Mouse (Mus musculus): Measurements from ENCODE around the gene Armh3. TPM values are rescaled to one million over a fixed set of nuclear protein-coding genes. Genes with fewer than 3 reads are reported as not detected.

The Armh3 gene
- polyA plus RNA-seq, 1 experiment from 2014 or later: 19.3 TPM

- Histone ChIP-seq H3K9me3 (0 out of 2 replicates have a peak, but pooled peaks cover 5% of the 10 kb centered on the region), H3K4me3 (replicated peaks) (no peak overlapping the region), H3K4me1 (no peaks in the 10 kb centered on the region), H3K27me3 (no peaks in the 10 kb centered on the region), H3K36me3 (replicated peaks) (no peaks in the 10 kb centered on the region), H3K27ac (no peak overlapping the region), H3K4me2 (no peak overlapping the region), H3K9ac (no peak overlapping the region)
- 82% methylated on average over 3 of the region's 3 CpGs for WGBS
- no peak for ATAC-seq (ENCODE audit: low FRiP score)
Measured at GRCm38 (mm10) chr19:45826146-45826545, 172.1 kb downstream of the Armh3 start.

- Histone ChIP-seq H3K9me3 (no peaks in the 10 kb centered on the region), H3K4me1 (peaks cover 7% of the 10 kb centered on the region; the same call in 1 of the 2 replicates), H3K27me3 (peaks cover 7% of the 10 kb centered on the region; the same call in 1 of the 2 replicates), H3K9ac (no peak overlapping the region), H3K4me2 (no peak overlapping the region), H3K27ac (no peak overlapping the region), H3K4me3 (replicated peaks) (no peak overlapping the region), H3K36me3 (replicated peaks) (no peaks in the 10 kb centered on the region)
- WGBS: 63% methylated on average over 5 of the region's 5 CpGs
- ATAC-seq (ENCODE audit: low FRiP score): no peak
Measured at GRCm38 (mm10) chr19:45821832-45822231, 176.5 kb downstream of the Armh3 start.

GRCm38 (mm10) chr19:45817816-45818490, 180.3 kb downstream of the Armh3 start:
- peaks cover 36% of the 10 kb centered on the region for H3K4me1 ChIP-seq
- peaks cover 25% of the 10 kb centered on the region for H3K27me3 ChIP-seq
- H3K4me2 ChIP-seq: no peak overlapping the region
- no peak overlapping the region for H3K9ac ChIP-seq
- 70% methylated on average over 11 of the region's 11 CpGs for WGBS
- H3K36me3 ChIP-seq (replicated peaks): no peaks in the 10 kb centered on the region
- no peak overlapping the region for H3K4me3 ChIP-seq (replicated peaks)
- ATAC-seq (ENCODE audit: low FRiP score): no peak
- no peaks in the 10 kb centered on the region for H3K9me3 ChIP-seq
- H3K27ac ChIP-seq: no peak overlapping the region

- Histone ChIP-seq H3K36me3 (replicated peaks) (no peaks in the 10 kb centered on the region), H3K4me2 (peak overlapping the region; percentile 79), H3K4me1 (peaks cover 48% of the 10 kb centered on the region), H3K4me3 (replicated peaks) (no peak overlapping the region), H3K27ac (no peak overlapping the region), H3K9ac (no peak overlapping the region), H3K27me3 (peaks cover 32% of the 10 kb centered on the region), H3K9me3 (no peaks in the 10 kb centered on the region)
- 11% methylated on average over 8 of the region's 8 CpGs for WGBS
- no peak for ATAC-seq (ENCODE audit: low FRiP score)
Measured at GRCm38 (mm10) chr19:45816727-45817126, 181.6 kb downstream of the Armh3 start.

- under 1% methylated on average over 21 of the region's 29 CpGs for WGBS
- Histone ChIP-seq H3K4me1 (peaks cover 48% of the 10 kb centered on the region), H3K9ac (peak within 1 kb of the TSS; percentile 50), H3K9me3 (no peaks in the 10 kb centered on the region), H3K36me3 (replicated peaks) (no peaks in the 10 kb centered on the region), H3K4me3 (replicated peaks) (peak within 1 kb of the TSS; percentile 46), H3K4me2 (peak within 1 kb of the TSS; percentile 79), H3K27ac (no peak within 1 kb of the TSS), H3K27me3 (peaks cover 38% of the 10 kb centered on the region)
- ATAC-seq (ENCODE audit: low FRiP score): peak; percentile 73
Measured at GRCm38 (mm10) chr19:45815831-45816405, 182.4 kb downstream of the Armh3 start, which contains the start of gene Kcnip2. Gene Kcnip2 (minus strand): TSS chr19:45816061.

GRCm38 (mm10) chr19:45815170-45815569, 183.1 kb downstream of the Armh3 start:
- Histone ChIP-seq H3K27ac (no peak overlapping the region), H3K36me3 (replicated peaks) (no peaks in the 10 kb centered on the region), H3K4me2 (peak overlapping the region; percentile 79), H3K4me3 (replicated peaks) (peak overlapping the region; percentile 46), H3K9ac (peak overlapping the region; percentile 50; the same call in 1 of the 2 replicates), H3K9me3 (no peaks in the 10 kb centered on the region), H3K27me3 (peaks cover 38% of the 10 kb centered on the region), H3K4me1 (peaks cover 48% of the 10 kb centered on the region)
- 67% methylated on average over 10 of the region's 10 CpGs for WGBS
- ATAC-seq (ENCODE audit: low FRiP score): no peak

GRCm38 (mm10) chr19:45813801-45814200, 184.5 kb downstream of the Armh3 start:
- WGBS: 16% methylated on average over 12 of the region's 12 CpGs
- no peak overlapping the region for H3K4me3 ChIP-seq (replicated peaks)
- H3K27ac ChIP-seq: no peak overlapping the region
- no peaks in the 10 kb centered on the region for H3K9me3 ChIP-seq
- peaks cover 48% of the 10 kb centered on the region for H3K4me1 ChIP-seq
- H3K4me2 ChIP-seq: no peak overlapping the region; the same call in 1 of the 2 replicates
- no peak overlapping the region for H3K9ac ChIP-seq
- H3K27me3 ChIP-seq: peaks cover 38% of the 10 kb centered on the region
- no peaks in the 10 kb centered on the region for H3K36me3 ChIP-seq (replicated peaks)
- ATAC-seq (ENCODE audit: low FRiP score): no peak

GRCm38 (mm10) chr19:45813263-45813662, 185.0 kb downstream of the Armh3 start:
- Histone ChIP-seq H3K4me2 (no peak overlapping the region; the same call in 1 of the 2 replicates), H3K9ac (no peak overlapping the region), H3K9me3 (no peaks in the 10 kb centered on the region), H3K4me3 (replicated peaks) (no peak overlapping the region), H3K27me3 (peaks cover 38% of the 10 kb centered on the region), H3K27ac (no peak overlapping the region), H3K4me1 (peaks cover 48% of the 10 kb centered on the region), H3K36me3 (replicated peaks) (no peaks in the 10 kb centered on the region)
- WGBS: 7% methylated on average over 11 of the region's 11 CpGs
- no peak; the same call in 1 of the 2 replicates for ATAC-seq (ENCODE audit: low FRiP score)

- H3K9ac ChIP-seq: peak overlapping the region; percentile 44; the same call in 1 of the 2 replicates
- H3K27me3 ChIP-seq: peaks cover 38% of the 10 kb centered on the region
- 17% methylated on average over 8 of the region's 8 CpGs for WGBS
- no peaks in the 10 kb centered on the region for H3K36me3 ChIP-seq (replicated peaks)
- no peak overlapping the region for H3K27ac ChIP-seq
- H3K4me2 ChIP-seq: peak overlapping the region; percentile 65
- 0 out of 2 replicates have a peak, but pooled peaks have one; percentile 21 for ATAC-seq (ENCODE audit: low FRiP score)
- peak overlapping the region; percentile 29 for H3K4me3 ChIP-seq (replicated peaks)
- no peaks in the 10 kb centered on the region for H3K9me3 ChIP-seq
- peaks cover 47% of the 10 kb centered on the region for H3K4me1 ChIP-seq
Measured at GRCm38 (mm10) chr19:45812673-45813252, 185.5 kb downstream of the Armh3 start.

- H3K4me3 ChIP-seq (replicated peaks): peak overlapping the region; percentile 29
- H3K36me3 ChIP-seq (replicated peaks): no peaks in the 10 kb centered on the region
- peaks cover 42% of the 10 kb centered on the region for H3K4me1 ChIP-seq
- peak overlapping the region; percentile 44 for H3K9ac ChIP-seq
- 0 out of 2 replicates have a peak overlapping the region, but pooled peaks have one; percentile 53 for H3K27ac ChIP-seq
- H3K4me2 ChIP-seq: peak overlapping the region; percentile 65
- ATAC-seq (ENCODE audit: low FRiP score): peak; percentile 72
- H3K27me3 ChIP-seq: peaks cover 34% of the 10 kb centered on the region
- WGBS: 1% methylated on average over 16 of the region's 16 CpGs
- no peaks in the 10 kb centered on the region for H3K9me3 ChIP-seq
Measured at GRCm38 (mm10) chr19:45812115-45812514, 186.2 kb downstream of the Armh3 start.

- peaks cover 34% of the 10 kb centered on the region for H3K4me1 ChIP-seq
- H3K9me3 ChIP-seq: no peaks in the 10 kb centered on the region
- H3K27me3 ChIP-seq: peaks cover 28% of the 10 kb centered on the region
- no peak for ATAC-seq (ENCODE audit: low FRiP score)
- WGBS: 74% methylated on average over 12 of the region's 12 CpGs
- H3K9ac ChIP-seq: no peak overlapping the region
- H3K36me3 ChIP-seq (replicated peaks): no peaks in the 10 kb centered on the region
- H3K4me2 ChIP-seq: no peak overlapping the region
- H3K4me3 ChIP-seq (replicated peaks): no peak overlapping the region
- no peak overlapping the region for H3K27ac ChIP-seq
Measured at GRCm38 (mm10) chr19:45811028-45811674, 187.1 kb downstream of the Armh3 start.

- no peaks in the 10 kb centered on the region for H3K9me3 ChIP-seq
- 90% methylated on average over 4 of the region's 4 CpGs for WGBS
- no peaks in the 10 kb centered on the region for H3K36me3 ChIP-seq (replicated peaks)
- H3K4me1 ChIP-seq: peaks cover 9% of the 10 kb centered on the region
- no peak overlapping the region for H3K4me2 ChIP-seq
- peaks cover 18% of the 10 kb centered on the region for H3K27me3 ChIP-seq
- no peak for ATAC-seq (ENCODE audit: low FRiP score)
- no peak overlapping the region for H3K9ac ChIP-seq
- no peak overlapping the region for H3K27ac ChIP-seq
- H3K4me3 ChIP-seq (replicated peaks): no peak overlapping the region
Measured at GRCm38 (mm10) chr19:45807732-45808131, 190.6 kb downstream of the Armh3 start.
